Mouse (Mus musculus) MEL (cell line): Measurements from ENCODE around the gene Syt7.

Experiments used
- CHD2 ChIP-seq: IDR thresholded peaks from 2 replicates; pipeline ENCODE4 v1.6.1; 2011; ENCODE audit warnings: low read length, improper control_type of control experiment
- CTCF ChIP-seq, 3 experiments: IDR thresholded peaks in 2 of 3; conservative IDR thresholded peaks in 1 of 3; 2 replicates each; pipeline ENCODE4 v1.5.1; 2011 to 2012; ENCODE audit warnings: low read length in 3 of 3, low read depth in 2 of 3, mild to moderate bottlenecking in 2 of 3, improper control_type of control experiment in 1 of 3, inconsistent platforms in 1 of 3, mixed read lengths in 1 of 3, moderate library complexity in 1 of 3; ENCODE audit not compliant: control insufficient read depth in 1 of 3, insufficient read depth in 1 of 3, poor library complexity in 1 of 3, severe bottlenecking in 1 of 3
- E2F4 ChIP-seq: IDR thresholded peaks from 2 replicates; pipeline ENCODE4 v1.6.1; 2011; ENCODE audit warnings: low read depth, low read length, improper control_type of control experiment, borderline replicate concordance
- EP300 ChIP-seq, 2 experiments: IDR thresholded peaks; 2 replicates each; pipeline ENCODE4 v1.6.1; 2011; ENCODE audit warnings: improper control_type of control experiment in 2 of 2, low read length in 2 of 2, low read depth in 1 of 2, mild to moderate bottlenecking in 1 of 2
- ETS1 ChIP-seq: IDR thresholded peaks from 2 replicates; pipeline ENCODE4 v1.6.1; 2012; ENCODE audit warnings: low read depth, mild to moderate bottlenecking, inconsistent platforms, low read length, improper control_type of control experiment, moderate library complexity
- GABPA ChIP-seq: IDR thresholded peaks from 2 replicates; pipeline ENCODE4 v1.6.1; 2012; ENCODE audit warnings: low read depth, mild to moderate bottlenecking, inconsistent platforms, low read length, improper control_type of control experiment, moderate library complexity
- MYC ChIP-seq: IDR thresholded peaks from 2 replicates; pipeline ENCODE4 v1.6.1; 2011; ENCODE audit warnings: low read depth, mild to moderate bottlenecking, low read length, improper control_type of control experiment, moderate library complexity
- POLR2A ChIP-seq, 2 experiments: IDR thresholded peaks; 2 replicates each; pipeline ENCODE4 v1.6.1; 2011 to 2012; ENCODE audit warnings: low read length in 2 of 2, mild to moderate bottlenecking in 2 of 2, control low read depth in 1 of 2, improper control_type of control experiment in 1 of 2, low read depth in 1 of 2, moderate library complexity in 1 of 2; ENCODE audit not compliant: control insufficient read depth in 1 of 2, insufficient read depth in 1 of 2, poor library complexity in 1 of 2
- SIN3A ChIP-seq: IDR thresholded peaks from 2 replicates; pipeline ENCODE4 v1.6.1; 2012; ENCODE audit warnings: low read length, improper control_type of control experiment, inconsistent platforms
- TAL1 ChIP-seq: IDR thresholded peaks from 2 replicates; pipeline ENCODE4 v1.6.1; 2012; ENCODE audit warnings: mild to moderate bottlenecking, inconsistent platforms, low read length, moderate library complexity, mixed read lengths
- TBP ChIP-seq: IDR thresholded peaks from 2 replicates; pipeline ENCODE4 v1.8.0; 2011; ENCODE audit warnings: low read depth, low read length, improper control_type of control experiment
- USF2 ChIP-seq, 2 experiments: IDR thresholded peaks; 2 replicates each; pipeline ENCODE4 v1.6.1; 2011 to 2012; ENCODE audit warnings: improper control_type of control experiment in 2 of 2, low read length in 2 of 2, borderline replicate concordance in 1 of 2, inconsistent platforms in 1 of 2, low read depth in 1 of 2, mild to moderate bottlenecking in 1 of 2; ENCODE audit not compliant: insufficient read depth in 1 of 2
- ZC3H11A ChIP-seq: IDR thresholded peaks from 2 replicates; pipeline ENCODE4 v1.6.1; 2012; ENCODE audit warnings: low read depth, mild to moderate bottlenecking, inconsistent platforms, low read length, improper control_type of control experiment

GRCm38 (mm10) chr19:10393874-10394500 is 5.1 kb downstream of the Syt7 start:
- TF ChIP-seq USF2 (IDR thresholded peaks at IDR 0.05; ENCODE audit: borderline replicate concordance in 1 of 2, insufficient read depth in 1 of 2, low read depth in 1 of 2, low read length in 2 of 2) (no peak), EP300 (IDR thresholded peaks at IDR 0.05; ENCODE audit: low read depth in 1 of 2, low read length in 2 of 2) (no peak), CTCF (IDR thresholded peaks at IDR 0.05 in 2 of 3, conservative IDR thresholded peaks at IDR 0.05 in 1 of 3; ENCODE audit: control insufficient read depth in 1 of 3, insufficient read depth in 1 of 3, low read depth in 2 of 3, low read length in 3 of 3, poor library complexity in 1 of 3, severe bottlenecking in 1 of 3) (no peak), E2F4 (no peak), ZC3H11A (no peak), ETS1 (no peak), POLR2A (IDR thresholded peaks at IDR 0.05; ENCODE audit: control insufficient read depth in 1 of 2, insufficient read depth in 1 of 2, low read depth in 1 of 2, low read length in 2 of 2, poor library complexity in 1 of 2) (no peak), TAL1 (no peak), MYC (no peak), TBP (no peak), SIN3A (no peak), GABPA (no peak), CHD2 (no peak)
